Mouse (Mus musculus): ENCODE data around the gene Erbb2.

DNA sequence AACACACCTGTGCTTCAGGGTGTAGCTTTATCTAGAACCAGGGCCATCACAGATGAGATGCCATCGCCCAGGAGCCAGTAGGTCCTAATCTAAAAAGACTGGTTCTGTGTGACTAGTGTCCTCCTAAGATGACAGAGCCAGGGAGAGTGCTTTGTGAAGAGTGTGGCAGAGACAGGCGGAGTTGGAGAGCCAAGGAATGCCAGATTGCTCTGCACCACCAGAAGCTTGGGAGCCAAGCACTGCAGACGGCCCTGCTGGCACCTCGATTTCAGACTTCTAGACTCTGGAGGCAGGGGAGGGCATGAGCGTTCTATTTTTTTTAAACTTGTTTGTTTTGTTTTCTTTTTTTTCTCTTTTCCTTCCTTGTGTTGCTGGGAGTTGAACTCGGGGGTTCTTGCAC lies 42.9 kb upstream of the Erbb2 start:
- TF ChIP-seq CTCF (IDR thresholded peaks at IDR 0.05; ENCODE audit: control insufficient read depth, insufficient read depth, insufficient replicate concordance, low read depth, low read length) (no peak), POLR2A (IDR thresholded peaks at IDR 0.05; ENCODE audit: control insufficient read depth, low read depth, low read length) (no peak)
